Mouse (Mus musculus) CH12F3 (cell line): ENCODE results near the gene Ehbp1.

Source experiments
- in situ Hi-C: fragments of 300-500 bp; cut with MboI; formaldehyde crosslinking; loops from 2 replicates; pipeline ENCODE4 v1.14.3; 2020; ENCODE audit warnings: low sequenced_read_pairs

Gene Ehbp1

GRCm38 (mm10) chr11:22199881-22200280 is 142.2 kb downstream of the Ehbp1 start:
- in situ Hi-C loops: no loop called here

GRCm38 (mm10) chr11:22198406-22198805 is 143.7 kb downstream of the Ehbp1 start:
- in situ Hi-C loops: no loop called here

- in situ Hi-C loops: no loop called here
Measured at GRCm38 (mm10) chr11:22197935-22198334, 144.2 kb downstream of the Ehbp1 start.

GRCm38 (mm10) chr11:22196776-22197175 is 145.3 kb downstream of the Ehbp1 start:
- in situ Hi-C loops: no loop called here

DNA sequence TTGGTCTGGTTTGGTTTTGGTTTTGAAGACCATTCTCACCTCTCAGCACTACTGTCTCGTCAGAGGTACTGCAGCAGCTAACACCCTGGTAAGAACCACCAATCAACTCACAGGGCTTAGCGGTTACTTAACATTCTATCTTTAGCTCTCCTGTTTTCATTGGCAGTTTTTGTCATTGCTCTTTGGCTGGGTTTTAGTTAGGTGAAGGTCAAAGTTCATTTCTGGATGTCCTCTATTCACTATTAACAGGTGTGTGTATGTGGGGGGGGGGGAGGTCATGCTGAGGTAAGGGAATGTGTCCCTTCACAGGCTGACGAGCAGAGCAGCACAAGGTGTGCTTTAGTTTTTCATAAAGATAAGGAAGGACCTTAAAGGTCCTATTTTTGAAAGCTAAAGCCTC is 147.5 kb downstream of the Ehbp1 start:
- in situ Hi-C loops: no loop called here

DNA sequence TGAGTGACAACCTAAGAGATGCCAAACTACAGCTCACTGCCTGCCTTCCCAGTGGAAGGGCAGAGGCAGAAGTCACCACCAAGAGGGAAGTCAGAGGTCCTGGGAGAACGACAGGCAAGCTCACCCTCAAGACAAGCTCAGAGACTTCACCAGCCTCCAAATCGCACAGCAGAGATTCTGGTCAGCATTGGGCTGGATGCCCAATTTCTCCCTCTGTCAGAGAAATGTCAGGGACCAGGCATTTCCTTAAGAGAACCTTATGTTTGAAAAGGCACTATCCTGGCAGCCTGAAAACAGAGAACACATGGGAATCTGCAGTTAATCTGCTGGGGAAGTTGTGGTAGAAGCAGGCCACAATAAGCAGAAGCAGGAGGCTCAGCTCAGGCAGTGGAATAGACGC is 151.5 kb downstream of the Ehbp1 start:
- in situ Hi-C loops: no loop called here

GRCm38 (mm10) chr11:22189970-22190369 is 152.1 kb downstream of the Ehbp1 start:
- in situ Hi-C loops: no loop called here

DNA sequence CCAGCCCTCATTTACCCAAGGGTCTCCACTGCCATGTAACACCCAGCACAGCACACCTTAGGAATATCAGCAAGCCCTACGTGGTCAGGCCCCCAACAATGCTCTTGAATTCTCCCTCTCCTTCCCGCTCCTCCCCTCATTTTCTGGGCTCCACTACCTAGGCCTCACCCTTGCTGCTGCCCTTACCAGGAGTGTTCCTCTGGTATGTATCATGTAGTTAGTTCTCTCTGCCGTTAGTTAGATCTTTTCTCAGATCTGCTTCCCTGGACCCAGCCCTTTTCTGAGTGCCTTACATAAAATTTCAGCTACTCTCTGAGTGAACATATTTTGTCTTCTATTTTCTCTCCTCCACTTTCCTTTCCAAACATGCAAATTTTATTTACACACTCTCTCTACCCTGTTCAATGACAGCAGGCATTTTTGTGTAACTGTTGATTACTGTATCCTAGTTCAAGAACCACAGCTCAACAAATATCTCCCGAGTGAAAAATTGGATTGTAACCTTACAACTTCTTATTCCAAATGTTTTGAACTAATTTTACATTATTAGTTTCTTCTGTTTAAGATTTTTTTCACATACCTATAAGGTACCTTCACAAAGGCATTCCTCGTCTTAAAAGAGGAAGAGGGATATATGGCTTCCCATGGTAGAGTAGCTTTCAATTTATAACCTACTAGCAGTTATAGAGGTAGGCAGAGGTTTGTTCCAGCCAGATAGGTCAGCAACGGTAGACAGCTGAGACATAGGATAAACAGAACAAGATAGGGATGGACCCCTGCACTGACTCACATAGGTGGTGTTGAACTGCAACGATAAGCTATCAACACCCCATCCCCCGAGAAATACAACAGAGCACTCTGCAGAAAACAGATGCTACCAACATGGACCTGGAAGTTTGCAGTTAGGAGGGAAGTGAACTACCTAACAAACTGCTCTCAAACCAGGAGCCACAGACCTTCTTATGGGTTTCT is 160.3 kb downstream of the Ehbp1 start:
- in situ Hi-C loops: no loop called here

- in situ Hi-C loops: no loop called here
Measured at GRCm38 (mm10) chr11:22180146-22180545, 161.9 kb downstream of the Ehbp1 start.

- in situ Hi-C loops: no loop called here
Measured at GRCm38 (mm10) chr11:22178569-22178968, 163.5 kb downstream of the Ehbp1 start.

GRCm38 (mm10) chr11:22174311-22174710 is 167.8 kb downstream of the Ehbp1 start:
- in situ Hi-C loops: no loop called here

DNA sequence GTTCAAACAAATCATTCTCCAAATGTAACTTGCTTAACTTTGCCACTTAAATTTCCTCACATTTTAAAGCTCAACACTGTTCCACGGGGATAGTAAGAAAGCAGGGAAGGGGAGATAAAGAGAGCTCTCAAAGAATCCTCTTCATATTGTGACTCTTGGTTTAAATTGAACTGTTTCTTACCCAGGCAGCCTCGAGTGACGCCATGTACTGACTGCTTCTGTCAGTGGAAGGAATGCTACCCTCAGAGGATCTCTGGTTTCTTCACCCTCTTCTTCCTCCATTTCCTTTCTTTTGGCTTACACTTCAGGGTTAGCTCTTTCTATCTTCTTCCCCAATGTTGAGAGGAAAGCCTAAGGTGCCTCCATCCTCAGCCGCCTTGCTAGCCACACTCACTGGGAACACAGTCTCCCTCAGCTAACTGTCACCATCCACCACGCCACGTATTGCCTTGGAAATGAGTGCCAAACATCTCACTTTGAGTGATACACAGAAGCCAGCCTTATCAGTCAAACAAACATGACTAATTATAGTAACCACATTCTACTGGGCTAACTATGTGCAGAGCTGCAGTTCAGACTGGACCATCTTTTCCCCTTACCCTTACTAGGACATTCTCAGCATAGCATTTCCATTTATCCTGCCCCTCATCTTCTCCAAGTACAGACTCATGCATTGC is 171.0 kb downstream of the Ehbp1 start:
- in situ Hi-C loops: no loop called here

- in situ Hi-C loops: no loop called here
Measured at GRCm38 (mm10) chr11:22157882-22158281, 184.2 kb downstream of the Ehbp1 start.

DNA sequence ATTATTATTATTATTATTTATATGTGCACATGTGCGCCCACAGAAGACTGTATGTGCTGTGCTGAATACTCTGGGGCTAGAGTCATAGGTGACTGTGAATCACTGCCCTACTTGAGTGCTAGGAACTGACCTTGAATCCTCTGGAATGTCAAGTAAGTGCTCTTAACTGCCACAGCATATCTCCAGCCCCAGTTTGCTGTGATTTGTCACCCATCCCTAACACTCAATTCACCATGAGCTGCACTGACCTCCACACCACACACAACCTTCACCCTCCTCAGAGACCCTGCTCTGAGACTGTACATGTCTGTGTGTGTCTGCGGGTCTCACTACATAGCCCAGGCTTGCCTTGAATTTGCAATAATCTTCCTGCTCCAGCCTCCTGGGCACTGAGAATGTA is 185.9 kb downstream of the Ehbp1 start:
- in situ Hi-C loops: no loop called here

- in situ Hi-C loops: no loop called here
Measured at GRCm38 (mm10) chr11:22155366-22156095, 186.6 kb downstream of the Ehbp1 start.

- in situ Hi-C loops: no loop called here
Measured at GRCm38 (mm10) chr11:22154501-22155294, 187.4 kb downstream of the Ehbp1 start.

GRCm38 (mm10) chr11:22140737-22141136 is 201.4 kb downstream of the Ehbp1 start:
- in situ Hi-C loops: no loop called here

- in situ Hi-C loops: no loop called here
Measured at GRCm38 (mm10) chr11:22138466-22138865, 203.6 kb downstream of the Ehbp1 start.

DNA sequence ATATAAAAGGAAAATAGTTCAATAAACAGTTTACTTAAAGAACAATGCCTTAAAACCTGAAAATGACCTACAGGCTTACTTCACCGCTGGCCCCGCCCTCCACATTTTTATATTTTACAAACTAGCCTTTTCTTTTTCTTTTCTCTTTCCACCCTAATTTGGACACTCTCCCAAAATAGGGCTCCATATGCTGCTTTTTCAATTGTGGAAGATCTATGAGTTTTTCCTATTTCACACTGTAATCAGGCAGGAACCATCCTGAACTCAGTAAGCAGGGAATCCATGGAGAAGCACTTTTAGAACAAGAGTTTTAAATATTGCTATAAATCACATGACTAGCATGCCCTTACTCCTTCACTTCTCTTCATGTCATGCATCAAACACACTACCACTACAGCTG is 216.9 kb downstream of the Ehbp1 start:
- in situ Hi-C loops: no loop called here

DNA sequence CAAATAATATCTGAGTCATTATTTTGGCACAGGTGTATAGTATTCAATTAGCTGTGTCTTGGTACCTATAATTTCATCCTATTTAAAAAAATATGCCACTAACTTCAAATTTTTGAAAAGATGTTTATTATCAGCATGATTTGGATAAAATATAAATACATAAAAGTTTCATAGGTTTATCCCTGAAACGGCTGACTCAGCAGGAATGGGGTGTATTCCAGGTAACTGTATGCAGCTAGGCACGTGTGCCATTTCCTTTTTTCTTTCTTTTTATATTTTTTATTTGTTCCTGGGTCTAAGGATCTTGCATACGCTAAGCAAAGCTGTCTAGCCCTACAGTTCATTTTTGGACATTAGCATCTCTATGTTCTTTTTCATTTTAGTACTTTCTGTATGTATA is 223.2 kb downstream of the Ehbp1 start:
- in situ Hi-C loops: no loop called here

DNA sequence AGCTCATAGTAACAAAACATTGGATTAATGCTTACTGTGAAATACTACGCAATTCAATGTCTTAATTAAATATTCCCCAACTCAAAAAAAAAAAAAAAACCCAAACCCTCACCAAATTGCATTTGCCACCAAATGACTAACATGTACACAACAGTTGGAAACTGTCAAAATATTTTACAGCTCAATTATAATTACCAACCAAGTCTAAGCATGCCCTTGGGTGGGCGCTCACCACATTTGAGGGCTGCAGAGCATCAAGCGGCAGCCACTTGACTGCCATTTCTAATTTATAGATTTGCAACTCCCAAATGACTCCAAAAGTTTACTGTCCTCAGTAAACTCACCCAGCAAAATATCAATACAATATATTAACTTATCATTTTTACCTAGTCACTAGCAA is 229.9 kb downstream of the Ehbp1 start:
- in situ Hi-C loops: no loop called here
